Mouse (Mus musculus) kidney, adult 2 months (tissue): ENCODE measurements around the gene Ercc4. TPM values are rescaled to one million over a fixed set of nuclear protein-coding genes. Genes with fewer than 3 reads are reported as not detected.

Experiments used
- DNase-seq: peaks from one replicate; pipeline ENCODE4 v3.0.0; 2021
- H3K27ac ChIP-seq: fragments of 200-500 bp; 2 replicates; pipeline ENCODE4 v1.5.1; 2012; ENCODE audit warnings: low read depth, low read length, control low read depth, inconsistent platforms; ENCODE audit not compliant: insufficient read depth
- H3K27me3 ChIP-seq: fragments of 200-500 bp; replicated peaks from 2 replicates; pipeline ENCODE4 v1.6.1; 2012; ENCODE audit warnings: mild to moderate bottlenecking, moderate library complexity, low read length, inconsistent platforms; ENCODE audit not compliant: control insufficient read depth, insufficient read depth
- H3K36me3 ChIP-seq: fragments of 200-500 bp; 2 replicates; pipeline ENCODE4 v1.6.1; 2012; ENCODE audit warnings: mild to moderate bottlenecking, moderate library complexity, low read length, inconsistent platforms; ENCODE audit not compliant: control insufficient read depth, insufficient read depth
- H3K4me1 ChIP-seq: fragments of 200-500 bp; 2 replicates; pipeline ENCODE4 v1.6.1; 2011; ENCODE audit warnings: low read length; ENCODE audit not compliant: control insufficient read depth, insufficient read depth
- H3K4me3 ChIP-seq: fragments of 200-500 bp; 2 replicates; pipeline ENCODE4 v1.5.1; 2011; ENCODE audit warnings: mild to moderate bottlenecking, low read depth, low read length, control low read depth; ENCODE audit not compliant: insufficient read depth
- CTCF ChIP-seq: fragments of 200-500 bp; conservative IDR thresholded peaks from 2 replicates; pipeline ENCODE4 v1.5.1; 2011; ENCODE audit warnings: low read depth, mild to moderate bottlenecking, control low read depth, low read length, moderate library complexity, mixed read lengths; ENCODE audit not compliant: insufficient read depth, insufficient read length
- POLR2A ChIP-seq: fragments of 200-500 bp; IDR thresholded peaks from one replicate; pipeline ENCODE4 v1.6.1; 2011; ENCODE audit warnings: low read depth, low read length, control low read depth
- WGBS: fragments of 180-500 bp; shearing (Covaris S2); methylation state at CpG from one replicate; pipeline ENCODE4 v1.1.7; 2018; 5-methylcytosine and 5-hydroxymethylcytosine counted together
- polyA plus RNA-seq: library from polyadenylated mRNA; depleted of rRNA; stranded (reverse); fragments of >200 nt; gene quantifications from 2 replicates; pipeline ENCODE4 v1.2.3, GENCODE M21; 2012

Gene Ercc4
- polyA plus RNA-seq, 1 experiment: 10.0 TPM

GRCm38 (mm10) chr16:13158906-13159889 is 49.7 kb downstream of the Ercc4 start:
- H3K4me3 ChIP-seq: no peak overlapping the region
- H3K36me3 ChIP-seq: no peaks in the 10 kb centered on the region
- TF ChIP-seq POLR2A (no peak), CTCF (no peak)
- H3K4me1 ChIP-seq: no peaks in the 10 kb centered on the region
- no peaks in the 10 kb centered on the region for H3K27me3 ChIP-seq
- peak; percentile 76 for DNase-seq
- WGBS: 29% methylated on average over 13 of the region's 13 CpGs
- no peak overlapping the region for H3K27ac ChIP-seq

- TF ChIP-seq CTCF: peak; percentile 98
- no peak for TF ChIP-seq POLR2A
- Histone ChIP-seq H3K4me1 (no peaks in the 10 kb centered on the region), H3K4me3 (no peak overlapping the region; the same call in 1 of the 2 replicates), H3K27ac (no peak overlapping the region), H3K36me3 (no peaks in the 10 kb centered on the region), H3K27me3 (no peaks in the 10 kb centered on the region)
- 3% methylated on average over 29 of the region's 29 CpGs for WGBS
- DNase-seq: peak; percentile 91
Measured at GRCm38 (mm10) chr16:13159927-13160644, 50.6 kb downstream of the Ercc4 start.

- H3K4me3 ChIP-seq: no peak overlapping the region
- H3K4me1 ChIP-seq: no peaks in the 10 kb centered on the region
- TF ChIP-seq POLR2A: no peak
- no peak for TF ChIP-seq CTCF
- 85% methylated on average over 5 of the region's 5 CpGs for WGBS
- DNase-seq: no peak
- H3K36me3 ChIP-seq: no peaks in the 10 kb centered on the region
- H3K27me3 ChIP-seq: no peaks in the 10 kb centered on the region
- H3K27ac ChIP-seq: no peak overlapping the region
Measured at GRCm38 (mm10) chr16:13161516-13161915, 52.0 kb downstream of the Ercc4 start.

GRCm38 (mm10) chr16:13167731-13168130 is 58.2 kb downstream of the Ercc4 start:
- WGBS: 81% methylated on average over 3 of the region's 3 CpGs
- TF ChIP-seq CTCF (no peak), POLR2A (no peak)
- no peak for DNase-seq
- no peak overlapping the region for H3K27ac ChIP-seq
- H3K27me3 ChIP-seq: no peaks in the 10 kb centered on the region
- no peaks in the 10 kb centered on the region for H3K36me3 ChIP-seq
- H3K4me3 ChIP-seq: no peak overlapping the region
- no peaks in the 10 kb centered on the region for H3K4me1 ChIP-seq

GRCm38 (mm10) chr16:13173055-13173742 is 63.7 kb downstream of the Ercc4 start:
- H3K36me3 ChIP-seq: no peaks in the 10 kb centered on the region
- no peaks in the 10 kb centered on the region for H3K4me1 ChIP-seq
- DNase-seq: no peak
- H3K27me3 ChIP-seq: no peaks in the 10 kb centered on the region
- no peak overlapping the region for H3K27ac ChIP-seq
- H3K4me3 ChIP-seq: no peak overlapping the region
- WGBS: 92% methylated on average over 5 of the region's 5 CpGs
- TF ChIP-seq CTCF (no peak), POLR2A (no peak)

- Histone ChIP-seq H3K27ac (no peak overlapping the region), H3K4me3 (no peak overlapping the region), H3K4me1 (no peaks in the 10 kb centered on the region), H3K36me3 (no peaks in the 10 kb centered on the region), H3K27me3 (no peaks in the 10 kb centered on the region)
- no peak for DNase-seq
- 89% methylated on average over 5 of the region's 5 CpGs for WGBS
- TF ChIP-seq CTCF: no peak
- TF ChIP-seq POLR2A: no peak
Measured at GRCm38 (mm10) chr16:13182526-13182925, 73.0 kb downstream of the Ercc4 start.
